Mouse (Mus musculus): ENCODE data around the gene Mpped2.

DNA sequence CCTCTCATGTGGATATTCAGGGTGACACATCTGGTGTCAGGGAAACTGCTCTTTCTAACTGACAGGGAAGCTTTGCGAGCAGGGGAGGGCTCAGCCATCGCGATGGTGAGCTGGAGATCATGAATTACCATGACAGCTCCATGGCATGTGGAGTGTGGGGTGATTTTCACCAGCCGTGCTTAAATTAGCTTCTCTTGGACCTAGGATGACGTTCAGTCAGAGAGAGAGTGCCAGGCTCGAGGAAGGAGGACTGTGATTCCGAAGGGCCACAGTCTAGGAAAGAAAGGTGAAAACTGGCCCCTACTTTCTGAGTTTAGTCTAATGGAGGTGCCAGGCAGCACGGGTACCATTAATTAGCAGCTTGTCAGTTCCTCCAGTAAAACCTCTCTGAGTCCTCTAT is 161.7 kb downstream of the Mpped2 start:
- TF ChIP-seq POLR2A (IDR thresholded peaks at IDR 0.05; ENCODE audit: low read depth, low read length) (no peak), CTCF (conservative IDR thresholded peaks at IDR 0.05; ENCODE audit: insufficient read depth, insufficient read length, low read depth, low read length) (no peak)

All from kidney, adult 2 months (tissue).